Mouse (Mus musculus): ENCODE results near the gene Nol12. TPM values are rescaled to one million over a fixed set of nuclear protein-coding genes. Genes with fewer than 3 reads are reported as not detected.

The Nol12 gene
- total RNA-seq, 2 experiments from 2014 or later = 36.7 to 39.5 TPM

GRCm38 (mm10) chr15:78948883-78949282 lies 14.2 kb downstream of the Nol12 start:
- no peak for DNase-seq

- no peak for DNase-seq
These were observed 20.9 kb downstream of the Nol12 start for GRCm38 (mm10) chr15:78955663-78956062.

DNA sequence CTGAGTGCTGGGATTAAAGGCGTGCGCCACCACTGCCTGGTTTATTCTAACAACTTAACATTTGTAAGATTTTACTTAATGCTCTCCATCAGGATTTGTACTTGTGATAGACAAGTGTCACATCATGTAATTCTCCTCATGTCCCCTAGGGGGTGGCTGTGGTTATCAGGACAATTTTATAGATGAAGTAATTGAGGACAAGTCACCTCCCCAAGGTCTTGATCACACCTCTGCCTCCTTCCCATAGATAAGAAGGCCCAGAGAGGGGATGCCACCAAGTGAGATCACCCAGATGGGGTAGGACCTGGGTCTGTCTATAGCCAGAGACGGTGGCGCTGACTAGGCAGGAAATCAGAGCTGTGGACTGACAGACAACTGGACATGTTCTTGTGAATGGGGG lies 21.6 kb downstream of the Nol12 start:
- no peak for DNase-seq

GRCm38 (mm10) chr15:78957021-78957420 lies 22.3 kb downstream of the Nol12 start:
- DNase-seq = no peak

DNA sequence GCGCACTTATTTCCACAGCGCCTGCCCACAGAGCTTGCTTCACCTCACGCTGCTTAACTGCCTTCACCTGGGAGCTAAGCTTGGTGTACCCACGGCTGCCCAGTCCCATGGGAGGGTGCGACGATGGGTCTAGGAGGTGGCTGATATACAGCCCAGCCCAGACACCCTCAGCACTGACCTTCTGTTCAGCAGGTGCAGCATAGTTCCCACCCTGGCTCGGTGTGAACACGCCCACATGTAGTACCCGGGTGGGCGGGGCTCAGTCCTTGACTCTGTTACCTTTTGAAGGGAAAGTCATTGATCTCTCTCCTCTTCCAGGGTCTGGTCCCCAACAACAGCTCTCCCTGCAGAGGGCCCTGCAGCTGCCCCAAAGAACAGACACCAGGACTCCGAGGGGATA lies 24.8 kb downstream of the Nol12 start:
- no peak for DNase-seq

GRCm38 (mm10) chr15:78960088-78960487 lies 25.4 kb downstream of the Nol12 start:
- no peak for DNase-seq

DNA sequence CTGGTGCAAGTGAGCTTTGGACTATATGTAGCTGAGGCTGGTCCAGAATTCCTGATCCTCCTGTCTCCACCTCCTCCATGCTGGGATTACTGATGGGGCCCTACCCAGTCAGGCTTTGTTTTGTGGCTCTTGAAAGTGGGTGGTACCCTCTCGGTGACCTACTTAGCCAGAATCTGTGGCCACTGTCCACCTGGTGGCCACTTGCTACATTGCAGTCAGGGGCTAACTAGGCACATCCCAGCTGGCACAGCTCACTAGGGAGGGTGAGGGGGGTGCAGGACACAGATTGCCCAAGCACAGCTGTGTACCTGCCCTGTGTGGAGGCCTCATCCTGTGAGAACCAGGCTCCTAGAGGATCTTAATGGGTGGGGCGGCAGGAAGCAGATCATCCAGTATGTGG lies 28.2 kb downstream of the Nol12 start:
- DNase-seq = no peak

DNA sequence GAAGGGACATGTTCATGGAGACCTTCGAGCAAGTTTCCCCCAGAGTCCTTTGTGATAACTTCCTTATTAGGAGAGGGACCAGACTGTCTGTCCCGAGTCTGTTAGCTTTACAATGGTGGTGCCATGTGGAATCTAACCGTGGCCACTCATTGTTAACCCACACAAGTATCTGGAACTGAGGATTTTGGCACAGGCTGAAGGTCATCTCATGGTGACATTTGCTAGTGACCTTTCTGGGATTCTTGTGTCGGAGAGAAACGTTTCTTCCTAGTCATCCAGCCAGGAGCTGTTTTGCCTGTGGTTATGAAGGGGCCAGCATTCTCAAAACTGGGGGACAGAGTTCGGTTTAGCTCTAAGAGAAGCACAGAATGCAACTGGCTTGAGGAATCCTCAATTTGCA lies 36.9 kb downstream of the Nol12 start:
- DNase-seq = no peak

DNA sequence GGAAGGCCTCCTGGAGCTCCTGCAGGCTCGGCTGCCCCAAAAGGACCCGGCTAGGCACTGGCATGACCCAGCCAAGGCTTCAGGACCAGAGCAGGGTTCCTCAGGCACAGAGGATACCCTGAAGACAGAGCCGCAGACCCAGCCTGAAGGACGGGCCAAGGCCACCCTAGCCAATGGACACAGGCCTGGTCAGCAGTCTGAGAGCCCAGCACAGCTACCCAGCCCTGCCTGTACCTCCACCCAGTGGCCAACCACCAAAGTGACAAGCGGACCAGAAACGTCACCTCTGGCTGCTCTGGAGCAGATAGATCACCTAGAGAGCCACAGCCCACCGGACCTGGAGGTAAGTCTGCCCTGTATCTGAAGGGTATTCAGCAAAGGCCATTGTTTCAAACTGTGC lies 39.2 kb downstream of the Nol12 start:
- no peak for DNase-seq

DNA sequence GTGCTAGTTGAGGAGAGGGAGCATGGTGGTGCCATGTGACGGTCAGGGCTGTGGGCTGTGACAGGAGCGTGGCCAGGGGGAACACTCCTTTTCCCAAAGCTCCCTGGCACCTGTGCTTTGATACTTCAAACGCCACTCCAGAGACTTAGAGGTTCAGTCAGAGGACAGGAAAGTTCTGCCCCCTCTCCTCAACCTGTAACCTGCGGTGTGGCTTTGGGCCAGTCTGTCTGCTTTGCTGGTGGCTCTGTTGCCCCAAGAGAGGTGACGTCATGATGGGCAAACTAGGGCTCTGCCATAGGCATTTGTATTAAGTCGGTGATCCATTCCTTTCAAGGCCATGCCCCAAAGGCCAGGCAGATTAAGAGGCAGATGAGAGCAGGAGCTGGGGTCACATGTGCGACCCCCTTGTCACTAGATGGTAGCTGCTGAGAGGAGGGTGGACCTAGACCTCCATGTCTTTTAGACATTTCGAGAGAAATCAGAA lies 43.0 kb downstream of the Nol12 start:
- DNase-seq = no peak

GRCm38 (mm10) chr15:78978875-78979274 lies 44.1 kb downstream of the Nol12 start:
- DNase-seq = no peak

GRCm38 (mm10) chr15:78980084-78980483 lies 45.4 kb downstream of the Nol12 start:
- DNase-seq = no peak

DNA sequence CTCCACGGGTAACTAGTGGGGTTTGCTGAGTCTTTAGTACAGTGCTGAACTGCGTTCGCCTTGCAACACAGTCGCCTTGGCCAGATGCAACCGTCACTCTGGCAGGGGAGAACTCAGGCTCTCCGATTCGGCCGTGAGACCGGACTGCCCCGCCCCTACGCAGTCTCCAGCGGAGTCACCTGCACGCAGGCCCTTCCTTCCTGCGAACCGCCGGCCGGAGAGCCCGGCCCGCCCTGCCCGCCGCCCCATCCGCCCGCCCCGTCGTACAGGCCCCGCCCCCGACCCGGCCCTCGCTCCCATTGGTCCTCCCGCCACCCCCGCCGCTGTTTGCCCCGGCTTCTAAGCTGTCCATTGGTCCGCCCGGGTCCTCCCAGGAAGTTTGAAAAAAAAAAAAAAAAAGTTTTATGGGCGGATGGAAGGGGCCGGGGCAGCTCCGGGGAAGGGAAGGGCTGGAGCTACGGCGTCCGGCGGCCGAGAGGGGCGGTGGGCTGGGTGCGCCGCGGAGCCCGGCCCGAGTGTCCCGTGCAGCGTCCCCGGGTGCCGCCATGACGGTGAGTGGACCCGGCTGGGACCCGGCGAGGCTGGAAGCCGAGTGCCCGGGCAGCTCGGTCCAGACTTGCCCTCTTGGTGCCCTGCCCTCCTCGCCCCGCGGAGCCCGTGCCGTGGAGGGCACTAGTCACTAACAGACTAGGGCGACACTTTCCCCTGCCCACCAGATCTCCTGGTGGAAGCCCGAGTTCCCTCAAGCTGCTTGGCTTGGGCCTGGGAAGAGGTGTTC lies 48.1 kb downstream of the Nol12 start:
- DNase-seq = peak in 1 of 2 experiments; percentile 34

DNA sequence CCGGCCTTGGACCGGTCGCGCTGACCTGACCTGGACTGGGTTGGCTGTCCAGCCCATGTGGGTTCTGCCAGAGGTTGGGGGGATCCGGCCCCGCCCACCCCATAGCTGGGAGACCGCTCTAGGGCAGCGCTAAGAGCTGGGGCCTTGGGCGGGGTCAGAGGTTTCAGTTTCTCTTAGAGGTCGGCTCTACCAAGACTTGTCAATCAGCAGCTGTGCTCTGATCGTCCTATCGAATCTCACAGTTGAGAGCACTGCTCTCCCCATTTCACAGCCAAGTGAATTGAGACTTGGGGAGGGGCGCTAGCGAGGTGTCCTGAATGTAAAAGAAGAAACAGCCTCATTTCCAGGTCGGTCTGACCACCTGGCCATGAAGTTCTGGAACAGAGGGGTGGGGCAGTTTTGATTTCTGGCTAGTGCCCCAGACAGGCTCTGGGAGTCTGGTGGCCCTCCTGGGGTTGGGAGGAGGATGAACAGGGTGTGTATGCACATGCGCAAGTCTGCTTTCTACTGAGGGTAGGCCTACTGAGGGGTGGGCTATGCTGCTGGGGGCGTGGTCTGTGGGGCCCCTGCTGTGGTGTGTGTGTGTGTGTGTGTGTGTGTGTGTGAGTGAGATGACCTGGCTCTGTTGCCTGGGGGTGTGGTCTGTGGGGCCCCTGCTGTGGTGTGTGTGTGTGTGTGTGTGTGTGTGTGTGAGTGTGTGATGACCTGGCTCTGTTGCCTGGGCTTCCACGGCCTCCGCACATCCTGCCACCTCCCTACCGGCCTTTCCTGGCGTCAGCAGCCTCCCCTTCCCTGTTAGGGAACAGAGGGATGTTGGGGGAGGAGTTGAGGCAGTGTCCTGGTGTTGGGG lies 48.9 kb downstream of the Nol12 start:
- no peak for DNase-seq

- no peak for DNase-seq
These were observed 49.6 kb downstream of the Nol12 start for GRCm38 (mm10) chr15:78984286-78984778.

DNA sequence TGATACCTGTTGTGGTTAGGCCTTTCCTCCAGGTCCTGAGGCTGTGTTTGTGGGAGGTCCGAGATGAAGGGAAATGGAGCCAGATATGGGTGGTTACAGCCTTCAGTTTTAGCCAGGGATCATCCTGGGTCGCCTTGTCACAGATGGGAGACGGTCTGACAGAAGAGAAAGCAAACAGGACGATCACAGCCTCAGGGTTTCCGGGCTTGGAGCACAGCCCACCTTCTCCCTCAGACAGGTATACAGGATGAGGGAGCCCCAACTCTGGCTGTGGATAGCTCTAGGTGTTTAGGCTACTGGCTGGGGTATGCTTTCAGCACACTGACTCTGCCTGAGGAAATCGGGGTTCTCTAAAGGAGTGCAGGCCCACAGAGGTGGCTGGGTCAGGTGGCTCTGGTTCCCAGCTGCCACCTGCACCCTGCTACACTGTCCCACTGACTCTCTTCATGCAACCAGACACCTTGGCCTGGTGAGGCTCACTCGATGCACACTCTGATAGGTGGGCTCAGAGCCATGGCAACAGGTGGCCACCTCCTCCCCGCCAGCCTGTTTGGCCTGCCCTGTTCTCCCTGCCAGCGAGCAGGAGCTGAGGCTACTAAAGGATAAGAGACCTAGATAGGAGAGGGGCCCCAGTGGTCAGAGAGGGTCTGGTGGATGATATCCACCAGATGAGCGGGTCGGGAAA lies 51.9 kb downstream of the Nol12 start:
- DNase-seq = no peak

GRCm38 (mm10) chr15:78988499-78988971 lies 53.8 kb downstream of the Nol12 start:
- DNase-seq = peak; percentile 88 to 91

DNA sequence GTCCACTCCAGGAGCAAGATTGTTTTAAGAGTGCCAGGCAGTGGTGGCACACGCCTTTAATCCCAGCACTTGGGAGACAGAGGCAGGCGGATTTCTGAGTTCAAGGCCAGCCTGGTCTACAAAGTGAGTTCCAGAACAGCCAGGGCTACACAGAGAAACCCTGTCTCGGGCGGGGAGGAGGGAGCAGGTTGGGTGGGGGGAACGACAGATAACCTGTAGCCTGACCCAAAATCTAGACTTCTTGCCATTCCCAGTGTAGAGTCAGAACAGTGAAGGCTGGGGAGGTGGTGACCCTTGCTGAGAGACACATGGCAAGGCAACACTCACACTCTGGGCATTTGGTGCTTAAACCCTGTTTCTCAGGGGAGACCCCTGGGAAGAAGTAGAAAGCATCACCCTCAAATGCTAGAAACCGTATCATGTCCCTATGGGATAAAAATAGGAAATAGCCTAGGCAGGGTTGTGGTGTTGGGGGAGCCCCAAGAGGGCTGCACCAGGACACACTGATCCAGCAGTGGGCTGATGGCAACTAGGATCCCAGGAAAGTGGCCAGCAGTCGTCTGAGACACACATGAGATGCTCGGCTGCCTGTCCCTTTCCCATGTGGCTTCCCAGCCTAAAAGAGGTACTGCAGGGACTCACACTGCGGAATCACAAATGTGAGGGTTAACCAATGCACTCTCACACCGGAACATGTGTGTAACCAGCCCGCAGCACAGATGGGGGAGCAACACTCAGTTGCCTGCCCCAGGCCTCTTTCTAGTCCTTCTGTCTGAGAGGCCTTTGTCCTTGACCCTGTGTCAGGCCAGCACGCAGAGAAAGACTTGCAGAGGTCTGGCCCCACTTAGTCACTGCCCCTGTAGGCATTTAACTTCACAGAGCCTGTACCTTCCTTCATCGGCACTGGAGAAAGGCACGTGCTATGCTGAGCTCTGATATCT lies 54.7 kb downstream of the Nol12 start:
- no peak for DNase-seq

GRCm38 (mm10) chr15:78990093-78990463 lies 55.3 kb downstream of the Nol12 start:
- DNase-seq = no peak

DNA sequence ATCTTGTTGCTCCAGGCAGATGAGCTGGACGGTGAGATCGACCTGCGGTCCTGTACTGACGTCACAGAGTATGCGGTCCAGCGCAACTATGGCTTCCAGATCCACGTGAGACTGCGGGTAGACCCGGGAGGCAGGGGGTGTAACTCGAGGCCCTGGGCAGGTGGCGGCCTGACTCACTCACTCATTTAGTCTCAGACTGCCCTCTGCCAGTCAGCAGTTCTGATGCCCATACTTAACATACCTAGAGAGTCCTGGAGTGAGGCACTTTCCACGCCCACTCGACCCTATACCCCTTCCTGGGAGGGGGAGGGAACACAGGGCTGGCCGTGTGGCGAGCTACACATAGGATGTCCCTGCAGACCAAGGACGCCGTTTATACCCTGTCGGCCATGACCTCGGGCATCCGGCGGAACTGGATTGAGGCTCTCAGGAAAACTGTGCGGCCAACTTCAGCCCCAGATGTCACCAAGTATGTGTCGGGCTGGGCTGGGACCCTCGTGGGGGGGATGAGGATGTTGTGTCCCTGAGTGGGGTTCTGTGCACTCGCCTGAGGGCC lies 56.3 kb downstream of the Nol12 start:
- DNase-seq = no peak

DNA sequence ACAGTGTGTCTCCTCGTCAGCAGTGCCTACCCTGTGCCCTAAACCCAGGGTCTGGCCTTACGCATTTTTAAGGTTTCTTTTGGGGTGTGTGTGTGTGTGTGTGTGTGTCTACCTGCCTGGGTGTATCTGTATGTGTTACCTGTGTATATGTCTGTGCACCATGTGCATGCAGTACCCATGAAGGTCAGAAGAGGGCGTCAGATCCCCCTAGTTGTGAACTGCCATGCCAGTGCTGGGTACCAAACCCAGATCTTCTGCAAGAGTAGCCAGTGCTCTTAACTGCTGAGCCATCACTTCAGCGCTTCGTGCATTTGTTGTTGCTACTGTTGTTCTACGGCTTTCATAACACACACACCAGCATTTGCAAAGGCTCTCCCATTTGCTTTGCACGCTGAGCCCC lies 57.5 kb downstream of the Nol12 start:
- no peak for DNase-seq

All from layer of hippocampus, postnatal 36 days (tissue).